Mouse (Mus musculus) adrenal gland, postnatal 36 days (tissue): ENCODE measurements around the gene Bend4. TPM values are rescaled to one million over a fixed set of nuclear protein-coding genes. Genes with fewer than 3 reads are reported as not detected.

Experiments
- DNase-seq, 2 experiments: peaks; one replicate each; pipeline ENCODE4 v3.0.0; 2021; ENCODE audit warnings: mixed read lengths in 1 of 2
- total RNA-seq, 2 experiments: library from RNA; stranded (reverse); gene quantifications; 2 replicates each; pipeline ENCODE4 v1.2.3; 2021

Gene Bend4
- total RNA-seq, 2 experiments from 2014 or later, result 0.56 to 1.1 TPM

DNA sequence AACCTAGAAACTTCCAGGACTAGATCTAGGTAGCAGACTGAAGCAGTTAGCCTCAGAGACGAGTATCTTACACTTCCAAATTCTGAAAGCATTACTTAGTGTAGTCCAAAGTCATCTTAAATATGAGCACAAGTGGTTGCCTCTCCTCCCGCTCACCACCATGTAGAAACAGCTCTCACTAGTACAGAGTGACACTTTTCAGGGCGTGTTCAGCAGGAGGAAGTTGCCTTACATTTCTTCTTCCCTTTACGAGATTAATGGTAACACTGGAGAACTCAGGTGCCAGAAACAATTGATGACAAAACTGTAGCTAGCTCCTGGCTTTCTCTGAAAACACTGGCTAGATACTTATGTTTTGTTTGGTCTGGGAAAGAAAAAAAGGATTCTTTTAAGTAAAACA is 8.7 kb downstream of the Bend4 start:
- no peak for DNase-seq

DNA sequence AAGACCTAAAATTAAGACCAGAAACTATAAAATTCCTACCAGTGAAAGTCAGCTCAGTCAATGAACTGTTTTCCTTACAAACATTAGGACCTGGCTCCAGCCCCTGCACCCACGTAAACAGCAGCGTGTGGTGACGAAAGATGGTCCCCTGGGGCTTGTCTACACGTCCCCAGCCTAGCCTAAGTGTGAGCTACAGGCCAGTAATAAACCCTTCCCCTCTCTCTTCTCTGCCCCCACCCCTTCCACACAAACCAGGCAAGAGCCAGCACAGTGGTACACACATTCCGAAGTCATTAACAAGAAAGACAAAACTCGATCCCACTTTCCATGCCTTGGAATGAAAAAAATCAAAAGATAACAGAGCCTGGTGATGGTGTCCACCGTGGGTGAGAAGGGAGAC is 16.6 kb downstream of the Bend4 start:
- DNase-seq, result no peak

DNA sequence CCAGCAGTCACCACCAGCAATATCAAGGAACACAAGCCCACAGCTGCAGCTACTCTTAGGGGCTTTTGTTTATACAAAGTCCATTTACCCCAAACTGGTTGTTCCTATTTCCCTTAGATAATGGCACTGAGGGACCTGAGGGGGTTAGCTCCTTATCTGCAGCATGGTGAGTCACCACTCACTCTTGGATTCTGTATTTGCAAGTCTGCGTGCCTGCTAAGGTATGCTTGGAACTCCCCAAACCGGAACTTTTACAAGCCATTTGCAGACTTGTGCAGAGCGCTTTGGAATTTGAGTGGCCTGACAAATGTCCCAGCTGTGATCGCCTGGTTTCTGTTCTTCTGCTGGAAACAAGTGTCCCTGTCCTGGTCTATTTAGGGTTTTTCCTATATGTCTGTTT is 17.7 kb downstream of the Bend4 start:
- DNase-seq, result no peak

DNA sequence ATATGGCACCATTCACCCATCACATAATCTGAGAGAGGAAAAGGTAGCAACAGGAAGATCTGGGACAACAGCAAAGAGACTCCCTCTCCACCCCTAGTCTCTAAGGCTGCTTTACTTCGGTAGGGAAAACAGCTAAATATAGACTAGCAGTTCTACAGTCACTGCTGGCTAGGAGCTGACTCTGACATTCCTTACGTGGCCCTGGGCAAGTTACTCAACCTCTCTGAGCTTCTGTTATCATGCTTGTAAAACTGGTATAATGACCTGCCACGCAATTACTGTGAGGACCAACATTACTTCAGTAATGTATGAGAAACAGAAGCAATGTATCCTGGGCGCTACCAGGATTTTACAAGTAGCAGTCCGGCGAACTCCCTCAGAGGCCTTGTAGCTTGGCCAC is 19.7 kb downstream of the Bend4 start:
- no peak for DNase-seq

DNA sequence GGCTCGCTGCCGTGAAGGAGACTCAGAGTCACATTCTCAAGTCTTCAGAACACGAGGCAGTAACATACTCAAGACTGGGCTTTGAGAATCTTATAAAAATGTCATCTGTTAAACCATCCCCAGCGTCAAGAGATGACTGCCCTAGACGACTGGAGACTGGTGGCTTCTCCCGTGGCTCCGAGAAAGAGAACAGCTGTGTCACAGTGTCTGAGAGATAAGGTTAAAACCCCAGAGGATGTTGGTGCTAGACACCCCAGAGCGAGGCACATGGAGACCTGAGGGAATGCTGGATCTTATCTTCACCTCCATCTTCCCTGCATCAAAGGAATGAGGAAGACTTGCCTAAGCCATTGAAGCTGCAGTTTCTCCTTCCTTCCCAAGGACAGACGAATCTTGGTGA is 23.2 kb downstream of the Bend4 start:
- DNase-seq, result no peak

DNA sequence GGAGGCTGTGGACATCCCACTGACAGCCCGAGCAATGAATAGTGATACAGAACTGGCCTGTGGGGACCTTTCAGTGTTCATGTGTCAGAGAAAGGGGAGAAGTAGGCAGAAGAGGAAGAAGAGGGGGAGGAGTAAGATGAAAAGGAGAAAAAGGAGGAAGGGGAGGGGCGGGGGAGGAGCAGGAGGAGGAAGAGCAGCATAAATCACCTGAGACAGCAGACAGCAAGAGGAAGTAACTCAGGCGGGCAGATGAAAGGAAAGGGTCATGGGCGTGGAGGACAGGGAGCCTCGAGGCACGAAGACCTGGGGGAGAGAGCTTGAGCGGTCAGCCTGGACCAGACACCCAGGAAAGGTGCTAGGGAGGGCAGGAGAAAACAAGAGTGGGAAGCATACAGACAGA is 23.7 kb downstream of the Bend4 start:
- no peak for DNase-seq

DNA sequence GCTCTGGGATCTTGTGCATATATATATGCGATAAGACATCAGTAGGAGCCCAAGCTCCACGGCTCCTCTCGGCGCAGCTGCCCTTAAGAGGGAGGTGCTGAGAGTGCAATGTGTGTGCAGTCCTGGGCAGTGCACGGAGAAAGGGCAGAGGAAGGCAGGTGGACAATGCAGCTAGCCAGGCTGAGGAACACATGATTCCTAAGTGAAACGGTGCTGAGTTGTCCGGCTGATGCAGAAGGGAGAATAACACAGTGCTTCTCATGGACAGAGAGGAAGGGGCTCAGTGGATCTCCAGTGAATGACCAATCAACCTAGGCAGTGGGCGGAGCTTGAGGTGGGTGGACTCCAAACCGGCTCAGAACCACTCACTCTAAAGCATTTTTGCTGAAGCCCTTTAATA is 26.5 kb downstream of the Bend4 start:
- peak in 1 of 2 experiments; percentile 7 for DNase-seq

DNA sequence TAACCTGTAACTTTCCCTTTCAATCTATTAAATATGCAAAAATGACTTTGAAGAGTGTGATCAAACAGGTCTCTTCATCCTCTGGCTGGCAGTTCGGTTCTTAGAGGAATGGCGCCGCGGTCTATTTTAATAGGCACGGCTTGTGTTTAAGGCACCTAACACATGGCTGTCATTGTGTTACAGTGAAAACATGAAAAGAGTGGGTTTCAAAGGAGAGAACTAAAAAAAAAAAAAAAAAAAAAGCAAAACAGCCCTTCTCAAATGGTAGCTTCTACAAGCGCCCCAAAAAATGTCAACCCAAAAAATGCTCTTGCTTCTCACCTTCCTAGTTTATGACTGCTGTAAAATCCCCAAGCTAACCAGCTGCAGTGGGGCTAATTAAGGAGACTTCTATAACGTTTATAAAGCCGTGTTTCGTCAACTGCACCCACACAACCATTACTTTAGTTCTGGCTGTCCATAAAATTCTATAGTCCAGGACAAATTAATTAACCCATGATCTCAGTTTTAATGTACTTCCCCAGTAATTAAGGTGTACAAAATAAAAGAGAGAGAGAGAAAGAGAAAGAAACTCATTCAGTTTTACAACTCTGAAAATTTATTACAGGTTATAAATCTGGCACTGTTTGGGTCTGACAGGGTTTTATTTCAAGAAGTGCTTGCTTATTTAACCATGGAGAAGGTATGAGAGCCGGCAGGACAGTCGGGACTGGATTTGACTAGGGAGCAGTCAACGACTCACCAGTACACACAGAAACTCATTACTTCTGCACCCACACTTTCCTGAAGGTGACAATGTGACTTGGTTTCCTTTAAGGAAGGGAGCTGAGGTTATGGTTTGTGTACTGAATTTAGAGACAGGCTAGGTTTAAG is 27.3 kb downstream of the Bend4 start:
- DNase-seq, result no peak

DNA sequence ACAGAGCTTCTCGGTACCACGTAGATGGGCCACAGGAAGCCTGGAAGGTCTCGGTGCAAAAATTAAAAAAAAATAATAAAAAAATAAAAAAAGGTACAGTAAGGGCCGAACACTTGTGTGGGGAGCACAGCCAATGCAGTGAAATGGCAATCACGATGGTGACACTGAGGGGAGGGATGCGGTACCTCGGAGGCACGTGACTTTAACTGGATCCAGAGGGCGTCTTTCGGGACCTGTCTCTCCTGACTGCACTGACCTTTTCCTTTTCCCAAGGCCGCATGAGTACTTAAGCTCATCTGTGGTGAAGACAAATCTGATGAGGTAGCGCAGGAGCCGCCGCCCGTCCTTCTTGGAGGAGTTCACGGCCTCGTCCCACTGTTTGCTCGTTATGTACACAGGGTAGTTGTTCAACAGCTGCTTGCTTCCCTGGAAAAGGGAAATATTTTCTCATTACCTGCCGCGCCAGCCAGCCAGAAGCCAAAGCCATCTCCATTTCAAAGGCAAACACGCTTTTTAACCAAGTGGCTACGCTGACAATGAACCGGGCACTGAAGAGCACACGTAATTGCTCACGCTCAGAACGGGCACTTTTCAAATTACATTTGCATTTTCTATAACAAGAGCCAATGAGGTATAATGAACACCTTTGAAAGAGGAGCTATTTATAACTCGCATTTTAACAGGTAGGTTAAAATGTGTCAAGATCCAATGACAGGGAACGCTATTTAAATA is 28.1 kb downstream of the Bend4 start:
- no peak for DNase-seq

DNA sequence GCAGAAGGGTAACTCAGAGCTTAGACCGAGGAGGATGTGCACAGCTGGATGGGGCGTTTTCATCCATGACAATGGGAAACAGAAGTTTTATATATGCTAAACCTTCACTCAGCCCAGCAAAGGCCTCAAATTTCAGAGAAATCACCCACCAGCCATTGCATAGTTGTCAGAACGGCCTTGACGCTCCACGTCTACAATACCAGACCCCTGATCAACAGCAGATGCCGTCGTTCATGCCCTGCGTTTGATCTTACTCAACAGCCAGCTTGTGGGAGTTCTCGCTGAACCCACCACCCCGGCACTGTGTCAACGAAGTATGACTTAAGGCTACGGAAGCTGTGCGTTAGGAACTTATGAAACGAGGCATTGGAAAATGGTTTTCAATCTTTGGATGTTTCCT is 30.9 kb downstream of the Bend4 start:
- no peak for DNase-seq

DNA sequence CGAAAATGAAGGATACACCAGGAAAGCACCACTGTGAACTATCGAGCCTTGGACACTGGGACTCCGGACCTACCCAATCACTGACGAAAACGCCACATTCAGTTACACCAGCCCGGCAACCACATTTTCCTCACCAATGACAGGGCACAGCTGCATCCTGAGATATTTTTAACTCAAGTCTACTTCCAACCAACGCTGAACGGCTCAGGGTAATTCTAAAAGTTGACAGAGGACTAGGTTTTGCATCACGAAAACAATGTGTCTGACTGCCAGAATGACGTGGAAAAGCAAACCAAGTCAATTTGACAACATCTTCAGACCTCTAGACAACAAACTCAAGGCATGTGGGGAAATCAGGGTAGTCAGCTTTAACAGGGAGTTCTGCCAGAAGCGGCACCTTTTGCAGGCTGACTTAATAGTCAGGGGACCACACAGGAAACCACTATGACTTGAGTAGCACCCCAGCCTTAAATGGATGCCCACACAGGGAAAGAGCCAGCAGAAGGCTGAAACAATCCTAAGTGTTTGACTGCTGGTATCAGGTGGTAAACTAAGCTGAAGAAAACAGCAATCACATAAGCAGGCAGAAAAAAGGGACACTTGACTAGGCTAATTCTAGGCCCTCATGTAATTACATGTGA is 32.8 kb downstream of the Bend4 start:
- no peak for DNase-seq

DNA sequence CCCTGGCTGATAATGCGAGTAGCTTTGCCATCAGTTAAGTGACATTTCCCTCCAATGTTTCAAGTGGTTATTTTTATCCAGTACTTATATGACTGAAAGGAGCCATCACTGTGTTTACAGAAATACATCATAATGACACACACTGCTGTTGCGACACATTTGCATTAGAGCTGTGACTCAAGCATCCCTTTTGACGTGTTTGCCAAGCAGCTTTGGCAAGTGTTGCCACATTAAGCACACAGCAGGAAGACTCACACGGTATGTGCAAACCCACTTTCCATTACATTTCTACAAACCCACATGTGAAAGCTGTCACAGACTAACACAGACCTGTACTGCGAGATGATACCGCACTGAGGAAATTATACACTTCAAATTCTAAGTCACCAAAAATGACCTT is 34.2 kb downstream of the Bend4 start:
- DNase-seq, result peak in 1 of 2 experiments; percentile 37

DNA sequence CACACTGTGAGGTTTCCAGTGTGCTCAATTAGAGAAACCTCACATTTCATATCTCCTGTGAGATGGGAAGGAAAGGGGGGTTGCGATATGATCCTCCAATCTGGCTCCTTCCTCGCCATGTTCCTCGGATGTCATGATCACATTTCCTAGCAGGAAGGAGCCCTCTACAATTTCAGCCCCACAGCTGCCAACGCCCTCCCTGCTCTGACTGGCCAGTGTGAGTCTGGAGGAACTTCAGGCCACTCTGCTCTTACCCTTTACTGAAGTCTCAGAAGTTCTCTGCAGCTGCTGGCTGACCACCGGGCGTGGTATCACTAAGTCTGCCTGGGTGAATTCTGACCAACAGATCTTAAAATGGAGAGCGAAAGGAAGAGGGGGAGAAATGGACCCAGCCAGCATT is 45.6 kb downstream of the Bend4 start:
- no peak for DNase-seq

DNA sequence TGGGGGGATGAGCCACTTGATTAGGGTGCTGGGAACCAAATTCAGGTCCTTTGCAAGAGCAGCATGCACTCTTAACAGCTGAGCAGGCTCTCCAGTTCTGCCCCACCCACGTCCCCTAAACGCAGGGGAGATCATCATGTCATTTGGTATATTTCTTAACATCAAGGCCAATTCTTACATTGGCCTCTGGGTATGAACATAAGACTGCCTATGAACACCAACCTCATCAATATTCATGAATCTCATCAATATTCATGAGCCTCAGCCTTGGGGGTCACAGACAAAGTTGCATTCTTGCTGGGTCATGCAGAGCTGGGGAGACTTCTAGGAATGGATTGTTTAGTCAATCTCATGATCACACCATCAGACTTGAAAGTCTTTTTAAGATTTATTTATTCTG is 46.4 kb downstream of the Bend4 start:
- no peak for DNase-seq

DNA sequence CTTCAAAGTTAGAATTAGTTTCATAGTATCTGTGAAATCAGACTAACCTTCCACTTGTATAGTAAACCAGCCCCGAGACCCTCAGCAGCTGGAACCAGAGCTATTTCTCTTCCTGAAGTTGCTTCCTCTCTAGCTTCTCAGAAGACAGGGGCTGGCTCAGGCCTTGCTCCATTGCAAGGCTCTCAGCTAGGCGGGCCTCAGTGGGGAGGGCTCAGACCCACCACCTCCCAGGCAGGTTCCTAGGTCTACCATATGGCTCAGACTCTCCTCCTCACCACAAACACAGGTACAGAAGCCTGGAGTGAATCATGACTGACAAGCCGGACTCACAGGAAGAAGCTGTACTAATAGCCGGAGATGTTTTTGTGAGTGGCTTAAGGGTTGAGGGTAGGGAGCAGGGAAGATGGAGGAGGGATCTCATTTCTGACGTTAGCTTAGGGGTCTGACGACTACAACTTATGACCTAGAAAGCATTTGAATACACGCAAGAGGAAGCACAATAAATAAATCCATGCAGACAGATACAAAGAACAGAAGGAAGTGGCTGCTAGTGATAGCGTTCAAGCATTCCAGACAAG is 51.0 kb downstream of the Bend4 start:
- no peak for DNase-seq

DNA sequence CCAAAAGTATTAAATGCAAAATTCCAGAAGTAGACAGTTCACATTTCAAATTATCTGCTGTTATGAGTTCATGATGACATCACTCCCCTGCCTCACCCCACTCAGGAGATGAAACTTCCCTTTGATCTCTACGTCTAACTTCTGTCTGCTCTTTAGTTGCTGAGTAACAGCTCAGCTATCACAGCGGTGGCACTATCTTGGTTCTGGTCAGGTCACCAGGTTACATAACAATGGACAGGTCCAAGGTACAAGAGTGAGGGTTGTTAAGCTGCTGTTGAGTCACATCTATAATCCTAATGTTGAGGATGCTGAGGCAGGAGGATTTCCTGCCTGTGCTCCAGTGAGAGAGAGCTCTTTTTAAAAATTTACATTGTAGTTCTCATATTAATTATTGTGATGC is 65.2 kb downstream of the Bend4 start:
- no peak for DNase-seq

DNA sequence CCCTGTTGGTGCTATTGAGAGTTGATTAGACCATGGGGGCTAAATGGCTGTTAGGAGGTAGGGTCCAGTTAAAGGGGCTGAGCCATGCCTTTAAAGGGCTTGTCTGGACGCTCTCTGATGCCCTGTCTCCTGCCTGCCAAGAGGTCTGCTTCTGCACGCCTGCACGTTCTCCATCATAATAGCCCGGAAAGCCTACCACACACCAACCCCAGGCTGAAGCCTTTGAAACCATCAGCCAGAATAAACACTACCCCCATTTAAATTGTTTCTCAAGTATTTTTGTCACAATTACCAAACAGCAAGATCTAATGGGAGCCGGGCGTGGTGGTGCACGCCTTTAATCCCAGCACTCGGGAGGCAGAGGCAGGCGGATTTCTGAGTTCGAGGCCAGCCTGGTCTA is 65.8 kb downstream of the Bend4 start:
- no peak for DNase-seq

DNA sequence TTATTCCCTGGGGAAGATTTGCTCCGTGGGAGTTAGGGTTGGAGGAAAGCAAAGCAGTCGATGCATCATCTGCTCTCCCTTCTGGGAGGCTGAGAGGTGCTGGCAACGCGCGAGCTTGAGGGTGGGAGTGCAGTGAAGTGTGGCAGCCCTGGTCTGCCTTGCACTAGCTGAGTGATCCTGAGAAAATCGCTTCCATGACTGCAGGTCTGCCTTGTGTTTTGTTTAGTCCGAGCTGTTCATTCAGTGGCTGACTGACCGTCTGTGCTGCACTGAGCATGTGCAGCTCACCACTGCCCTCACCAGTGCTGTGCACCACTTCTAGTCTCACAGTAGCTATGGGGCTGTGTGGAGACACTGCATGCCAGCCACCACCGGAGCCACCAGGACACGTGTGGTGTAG is 79.2 kb downstream of the Bend4 start:
- no peak for DNase-seq

DNA sequence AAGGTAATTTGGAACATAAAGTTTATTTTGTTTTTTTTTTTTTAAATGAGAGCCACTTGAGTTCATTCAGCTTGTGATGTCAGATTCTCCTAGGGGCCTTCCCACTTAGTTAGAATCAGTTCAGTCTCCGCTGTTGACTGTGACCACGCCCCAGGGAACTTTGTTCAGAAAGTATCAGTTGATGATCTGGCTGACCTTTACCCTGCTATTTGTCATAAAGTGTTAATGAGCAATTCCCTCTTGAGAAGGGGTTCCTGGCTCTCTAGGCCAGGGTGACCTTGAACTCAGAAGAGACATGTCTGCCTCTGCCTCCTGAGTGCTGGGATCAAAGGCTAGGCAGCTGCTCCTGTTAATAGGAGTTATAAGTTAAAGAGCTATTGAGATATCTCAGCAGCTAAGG is 81.0 kb downstream of the Bend4 start:
- no peak for DNase-seq
